In genomic region chr19:46471324-46472093, GRCm38 (mm10) we compare ENCODE assay signal across 9 mouse cellular contexts. TPM values are rescaled to one million over a fixed set of nuclear protein-coding genes. Genes with fewer than 3 reads are reported as not detected.
DNase-seq lines count a peak whose midpoint lies in the region; ATAC-seq lines count a peak whose summit lies in the region.
"Had no signal": no experiment of that assay in that cellular context is flagged by ENCODE, and none has a peak within 500 bp of the region (broad histone marks: within the 10 kb centered on the region; RNA-seq: fewer than 3 reads in every experiment).

No protein-coding gene starts in this region.

- peak; percentile 60 for DNase-seq in gastrocnemius, adult 18-20 months (ENCODE audit: low spot score)
- no peak for DNase-seq in gastrocnemius, postnatal 10 days
- DNase-seq in thymus, postnatal 14 days, result peak; percentile 26
- no peak for DNase-seq in thymus, postnatal 10 days (ENCODE audit: low spot score in 2 of 2)
- DNase-seq in kidney, postnatal 10 days, result peak; percentile 52
- DNase-seq in cerebellum, postnatal 4 days (ENCODE audit: low spot score in 2 of 2), result no peak

- peak overlapping the region; percentile 52 for H3K9ac ChIP-seq in neural tube, embryonic 13.5 days

- peaks cover 45% of the 10 kb centered on the region for H3K4me1 ChIP-seq in neural tube, embryonic 13.5 days (replicated peaks)

- no peaks in the 10 kb centered on the region for H3K27me3 ChIP-seq in neural tube, embryonic 13.5 days

- 13% methylated on average over 10 of the region's 10 CpGs for WGBS in neural tube, embryonic 13.5 days

- H3K9me3 ChIP-seq in neural tube, embryonic 13.5 days, result no peaks in the 10 kb centered on the region

- peaks cover 42% of the 10 kb centered on the region for H3K36me3 ChIP-seq in neural tube, embryonic 13.5 days

- no peak overlapping the region for H3K4me3 ChIP-seq in neural tube, embryonic 13.5 days
- H3K4me3 ChIP-seq: erythroblast, embryonic 14.5 days had no signal

- peak overlapping the region; percentile 91 for H3K27ac ChIP-seq in neural tube, embryonic 13.5 days (replicated peaks)

- H3K4me2 ChIP-seq in neural tube, embryonic 13.5 days, result no peak overlapping the region

- ATAC-seq in neural tube, embryonic 13.5 days (ENCODE audit: low read depth), result peak; percentile 80
- ATAC-seq in erythroblast, adult 5-6 weeks (replicated peaks; ENCODE audit: low FRiP score, poor library complexity, severe bottlenecking), result no peak

RNA-seq across cellular contexts. Expression of gene Trim8, which starts 30.0 kb away (rescaled TPM):
- 10 to 100 TPM; 17.6 to 22.5 TPM for total RNA-seq in gastrocnemius, adult 18-20 months (2021)
- 10 to 100 TPM; 26.1 to 29.7 TPM for total RNA-seq in gastrocnemius, postnatal 10 days (2021)
- polyA plus RNA-seq in neural tube, embryonic 13.5 days (2015; fragmentation: Nextera tagmentation; extraction: Ambion mirVana), result 26.5 and 30.4 TPM in 2 replicates
- total RNA-seq in erythroblast, adult 5-6 weeks (2015; ENCODE audit: low replicate concordance), result 5.4 and 6.1 TPM in 2 replicates
- 2.0 and 6.4 TPM in 2 replicates for total RNA-seq in erythroblast, adult 5-6 weeks (2017; ENCODE audit: low replicate concordance)

Comparison
In these comparisons a context has a peak if more than half of its experiments do, and no peak if none do; other contexts are left out.
1. DNase-seq: peak in gastrocnemius, adult 18-20 months (single experiment), thymus, postnatal 14 days (single experiment) and kidney, postnatal 10 days (single experiment); none in gastrocnemius, postnatal 10 days (single experiment), thymus, postnatal 10 days (0 of 2) and cerebellum, postnatal 4 days (0 of 2).